Mouse (Mus musculus) embryonic facial prominence, embryonic 15.5 days (tissue): Measurements from ENCODE around the gene Ppp1r1c. TPM values are rescaled to one million over a fixed set of nuclear protein-coding genes. Genes with fewer than 3 reads are reported as not detected.

Experiments used
- polyA plus RNA-seq: library from polyadenylated mRNA; unstranded; fragments of >200 nt; fragmentation: Nextera tagmentation; extraction: Ambion mirVana; gene quantifications from 2 replicates; pipeline ENCODE4 v1.2.1, GENCODE M21; 2015

The Ppp1r1c gene
- polyA plus RNA-seq, 1 experiment from 2014 or later = 0.92 TPM

Other genes starting within 250 kb of the Ppp1r1c start
- gene Itprid2, start 72.4 kb upstream of the Ppp1r1c start, polyA plus RNA-seq = 15.3 and 16.1 TPM in 2 replicates